Mouse (Mus musculus) adrenal gland, postnatal 14 days (tissue): ENCODE measurements around the gene Ube2f. TPM values are rescaled to one million over a fixed set of nuclear protein-coding genes. Genes with fewer than 3 reads are reported as not detected.

Source experiments
- DNase-seq: peaks from one replicate; pipeline ENCODE4 v3.0.0; 2021; ENCODE audit warnings: mixed read lengths
- long read RNA-seq, 2 experiments: library from polyadenylated mRNA; stranded (forward); transcript quantifications; one replicate each; pipeline ENCODE4 v2.0.0; 2021
- total RNA-seq: library from RNA; stranded (reverse); gene quantifications from 2 replicates; pipeline ENCODE4 v1.2.3, GENCODE M21; 2021

Gene Ube2f
- total RNA-seq, result 70.5 and 85.1 TPM in 2 replicates
- long read RNA-seq, experiment 1, full-length matches to known transcripts, result 45 of 61 reads
- long read RNA-seq, experiment 1, partial matches to known transcripts, result 2 of 61 reads
- long read RNA-seq, experiment 1, other reads (novel, unspliced or antisense), result 14 of 61 reads
- long read RNA-seq, experiment 2, full-length matches to known transcripts, result 55 of 76 reads
- long read RNA-seq, experiment 2, partial matches to known transcripts, result 2 of 76 reads
- long read RNA-seq, experiment 2, other reads (novel, unspliced or antisense), result 19 of 76 reads

- DNase-seq, result peak; percentile 95
Observed at GRCm38 (mm10) chr1:91249564-91250414, at the start of gene Ube2f. TSS of gene Ube2f (plus strand) at chr1:91250304.

- DNase-seq, result no peak
Observed at GRCm38 (mm10) chr1:91201122-91201521, 49.0 kb upstream of the Ube2f start.

- DNase-seq, result no peak
Observed at GRCm38 (mm10) chr1:91204221-91204765, 45.8 kb upstream of the Ube2f start.

- no peak for DNase-seq
Observed at GRCm38 (mm10) chr1:91205651-91206050, 44.5 kb upstream of the Ube2f start.

- no peak for DNase-seq
Observed at GRCm38 (mm10) chr1:91206336-91206735, 43.8 kb upstream of the Ube2f start.

- DNase-seq, result no peak
Observed at GRCm38 (mm10) chr1:91206873-91207272, 43.2 kb upstream of the Ube2f start.

GRCm38 (mm10) chr1:91207334-91208074, 42.6 kb upstream of the Ube2f start:
- peak; percentile 26 for DNase-seq

- DNase-seq, result no peak
Observed at GRCm38 (mm10) chr1:91209343-91209742, 40.8 kb upstream of the Ube2f start.

GRCm38 (mm10) chr1:91209785-91210184, 40.3 kb upstream of the Ube2f start:
- DNase-seq, result peak; percentile 78

- peak; percentile 64 for DNase-seq
Observed at GRCm38 (mm10) chr1:91211099-91211498, 39.0 kb upstream of the Ube2f start.

GRCm38 (mm10) chr1:91211591-91212008, 38.5 kb upstream of the Ube2f start:
- DNase-seq, result peak; percentile 45

GRCm38 (mm10) chr1:91215264-91215663, 34.8 kb upstream of the Ube2f start:
- no peak for DNase-seq

- DNase-seq, result no peak
Observed at GRCm38 (mm10) chr1:91215981-91216380, 34.1 kb upstream of the Ube2f start.

GRCm38 (mm10) chr1:91216504-91217267, 33.4 kb upstream of the Ube2f start:
- no peak for DNase-seq

- DNase-seq, result peak; percentile 19
Observed at GRCm38 (mm10) chr1:91219641-91220321, 30.3 kb upstream of the Ube2f start.

GRCm38 (mm10) chr1:91220322-91220672, 29.8 kb upstream of the Ube2f start:
- no peak for DNase-seq

- no peak for DNase-seq
Observed at GRCm38 (mm10) chr1:91226562-91226961, 23.5 kb upstream of the Ube2f start.

- no peak for DNase-seq
Observed at GRCm38 (mm10) chr1:91227381-91228054, 22.6 kb upstream of the Ube2f start.

- no peak for DNase-seq
Observed at GRCm38 (mm10) chr1:91231142-91231541, 19.0 kb upstream of the Ube2f start.

GRCm38 (mm10) chr1:91231896-91232295, 18.2 kb upstream of the Ube2f start:
- no peak for DNase-seq

GRCm38 (mm10) chr1:91235395-91235794, 14.7 kb upstream of the Ube2f start:
- DNase-seq, result no peak
